Mouse (Mus musculus) forebrain, postnatal 0 days (tissue): ENCODE results near the gene Khdrbs2. TPM values are rescaled to one million over a fixed set of nuclear protein-coding genes. Genes with fewer than 3 reads are reported as not detected.

ENCODE experiments used
- ATAC-seq: fragments of 200-750 bp; cut with Nextera tagmentation; 2 replicates; pipeline ENCODE4 v1.8.0; 2017; ENCODE audit warnings: mild to moderate bottlenecking, moderate library complexity
- DNase-seq: peaks from one replicate; pipeline ENCODE4 v3.0.0-alpha.2; 2015
- H3K27ac ChIP-seq: fragments of 300-500 bp; sonication (generic); 2 replicates; pipeline ENCODE4 v1.5.1; 2014; ENCODE audit warnings: low read depth, mild to moderate bottlenecking, antibody characterized with exemption, low read length, moderate library complexity, mixed read lengths
- H3K27me3 ChIP-seq: fragments of 300-500 bp; sonication (generic); 2 replicates; pipeline ENCODE4 v1.6.1; 2014; ENCODE audit warnings: mild to moderate bottlenecking, low read length, mixed read lengths; ENCODE audit not compliant: insufficient read depth
- H3K36me3 ChIP-seq: fragments of 300-500 bp; sonication (generic); 2 replicates; pipeline ENCODE4 v1.6.1; 2014; ENCODE audit warnings: mild to moderate bottlenecking, moderate library complexity; ENCODE audit not compliant: insufficient read depth
- H3K4me1 ChIP-seq: fragments of 300-500 bp; sonication (generic); 2 replicates; pipeline ENCODE4 v1.6.1; 2014; ENCODE audit warnings: antibody characterized with exemption; ENCODE audit not compliant: insufficient read depth
- H3K4me2 ChIP-seq: fragments of 300-500 bp; sonication (generic); 2 replicates; pipeline ENCODE4 v1.6.1; 2014; ENCODE audit warnings: low read depth, mild to moderate bottlenecking, moderate library complexity
- H3K4me3 ChIP-seq: fragments of 300-500 bp; sonication (generic); 2 replicates; pipeline ENCODE4 v1.5.1; 2014; ENCODE audit warnings: low read depth, low read length, mixed read lengths
- H3K9ac ChIP-seq: fragments of 300-500 bp; sonication (generic); 2 replicates; pipeline ENCODE4 v1.6.1; 2014; ENCODE audit warnings: mild to moderate bottlenecking
- H3K9me3 ChIP-seq: fragments of 300-500 bp; sonication (generic); 2 replicates; pipeline ENCODE4 v1.6.1; 2016; ENCODE audit warnings: low read length
- CTCF ChIP-seq: sonication (generic); IDR thresholded peaks from 2 replicates; pipeline ENCODE4 v1.5.1; 2016; ENCODE audit warnings: antibody characterized with exemption, control low read depth, low read depth
- WGBS: fragments of 180-500 bp; shearing (Covaris S2); extraction: QIAGEN DNeasy Blood & Tissue Kit; methylation state at CpG from one replicate; pipeline ENCODE4 v1.1.7; 2014; 5-methylcytosine and 5-hydroxymethylcytosine counted together
- polyA plus RNA-seq: library from polyadenylated mRNA; unstranded; fragments of >200 nt; fragmentation: Nextera tagmentation; extraction: Ambion mirVana; gene quantifications from 2 replicates; pipeline ENCODE4 v1.2.1, GENCODE M21; 2015
- total RNA-seq: library from RNA; depleted of rRNA; stranded (reverse); fragments of >200 nt; gene quantifications from 2 replicates; pipeline ENCODE4 v1.2.3, GENCODE M21; 2014

Khdrbs2 gene
- total and polyA plus RNA-seq, 2 experiments from 2014 or later, result 28.8 to 35.3 TPM

DNA sequence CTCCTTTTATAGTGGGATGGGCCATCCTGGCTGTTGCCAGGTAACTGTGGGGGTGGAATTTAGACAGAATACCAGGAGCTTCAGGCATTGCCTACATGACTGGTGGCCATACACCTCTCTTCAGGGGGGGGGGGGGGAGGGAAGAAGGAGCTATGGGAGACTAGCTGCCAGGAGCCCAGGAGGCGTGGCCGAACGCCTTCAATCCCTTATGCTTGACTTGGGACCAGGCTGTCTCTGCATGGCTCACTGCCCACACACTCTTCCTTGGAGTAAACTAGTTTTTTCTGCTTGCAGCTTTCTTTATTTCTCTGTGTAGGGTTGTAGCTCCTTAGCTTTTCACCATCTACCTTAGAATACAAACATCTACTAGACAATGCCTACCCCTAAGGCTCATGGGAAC is 98.0 kb downstream of the Khdrbs2 start:
- TF ChIP-seq CTCF, result no peak
- no peak for ATAC-seq
- Histone ChIP-seq H3K4me1 (no peaks in the 10 kb centered on the region), H3K36me3 (no peaks in the 10 kb centered on the region), H3K9ac (no peak overlapping the region), H3K9me3 (no peaks in the 10 kb centered on the region), H3K4me3 (no peak overlapping the region), H3K27ac (no peak overlapping the region), H3K27me3 (no peaks in the 10 kb centered on the region), H3K4me2 (no peak overlapping the region)
- WGBS, result 75% methylated on average over 3 of the region's 3 CpGs
- no peak for DNase-seq

GRCm38 (mm10) chr1:32294702-32295101 is 122.2 kb downstream of the Khdrbs2 start:
- no peak overlapping the region for H3K4me3 ChIP-seq
- TF ChIP-seq CTCF, result no peak
- no peaks in the 10 kb centered on the region for H3K9me3 ChIP-seq
- no peaks in the 10 kb centered on the region for H3K4me1 ChIP-seq
- ATAC-seq (no peak), DNase-seq (no peak)
- H3K4me2 ChIP-seq, result no peak overlapping the region
- H3K27me3 ChIP-seq, result no peaks in the 10 kb centered on the region
- no peak overlapping the region for H3K27ac ChIP-seq
- no peak overlapping the region for H3K9ac ChIP-seq
- WGBS, result 57% methylated on average over 1 of the region's 1 CpGs
- no peaks in the 10 kb centered on the region for H3K36me3 ChIP-seq

GRCm38 (mm10) chr1:32301391-32301790 is 128.9 kb downstream of the Khdrbs2 start:
- DNase-seq, result no peak
- no peak for ATAC-seq
- Histone ChIP-seq H3K4me1 (no peaks in the 10 kb centered on the region), H3K4me2 (no peak overlapping the region), H3K9ac (no peak overlapping the region), H3K27ac (no peak overlapping the region), H3K27me3 (no peaks in the 10 kb centered on the region), H3K36me3 (no peaks in the 10 kb centered on the region), H3K4me3 (no peak overlapping the region), H3K9me3 (no peaks in the 10 kb centered on the region)
- 81% methylated on average over 5 of the region's 5 CpGs for WGBS
- TF ChIP-seq CTCF, result no peak

- Histone ChIP-seq H3K36me3 (no peaks in the 10 kb centered on the region), H3K27me3 (no peaks in the 10 kb centered on the region), H3K27ac (no peak overlapping the region), H3K4me2 (no peak overlapping the region), H3K4me3 (no peak overlapping the region), H3K4me1 (no peaks in the 10 kb centered on the region), H3K9me3 (no peaks in the 10 kb centered on the region), H3K9ac (no peak overlapping the region)
- TF ChIP-seq CTCF, result no peak
- ATAC-seq (no peak), DNase-seq (no peak)
- WGBS, result 66% methylated on average over 3 of the region's 3 CpGs
Observed at GRCm38 (mm10) chr1:32309074-32309473, 136.6 kb downstream of the Khdrbs2 start.

DNA sequence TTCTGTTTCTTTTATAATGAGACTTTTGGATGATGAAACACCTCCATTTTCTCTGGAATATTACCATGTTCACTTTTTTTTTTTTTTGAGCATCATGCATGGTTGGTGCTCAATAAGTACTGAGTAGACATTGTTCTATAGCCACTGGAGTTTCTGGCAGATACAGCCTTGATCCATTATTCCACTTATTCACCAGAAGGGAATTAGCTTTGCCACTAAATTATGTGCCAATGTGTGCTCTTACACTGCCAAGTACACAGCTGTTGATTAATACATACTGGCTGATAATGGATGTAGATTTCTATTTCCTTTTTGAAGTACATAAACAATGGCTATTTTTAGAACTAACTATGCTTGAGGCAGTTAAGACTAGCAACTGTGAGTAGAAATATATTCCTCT is 137.1 kb downstream of the Khdrbs2 start:
- DNase-seq (peak; percentile 24), ATAC-seq (no peak)
- H3K4me3 ChIP-seq, result no peak overlapping the region
- H3K9me3 ChIP-seq, result no peaks in the 10 kb centered on the region
- no peak for TF ChIP-seq CTCF
- no peak overlapping the region for H3K27ac ChIP-seq
- no peak overlapping the region for H3K9ac ChIP-seq
- H3K4me2 ChIP-seq, result no peak overlapping the region
- no peaks in the 10 kb centered on the region for H3K27me3 ChIP-seq
- no peaks in the 10 kb centered on the region for H3K4me1 ChIP-seq
- H3K36me3 ChIP-seq, result no peaks in the 10 kb centered on the region

GRCm38 (mm10) chr1:32339108-32339507 is 166.6 kb downstream of the Khdrbs2 start:
- no peak overlapping the region for H3K4me2 ChIP-seq
- no peaks in the 10 kb centered on the region for H3K4me1 ChIP-seq
- ATAC-seq (0 out of 2 replicates have a peak, but pooled peaks have one; percentile 23), DNase-seq (no peak)
- H3K9me3 ChIP-seq, result no peaks in the 10 kb centered on the region
- no peak overlapping the region for H3K27ac ChIP-seq
- no peak overlapping the region for H3K9ac ChIP-seq
- H3K27me3 ChIP-seq, result no peaks in the 10 kb centered on the region
- no peak overlapping the region for H3K4me3 ChIP-seq
- 85% methylated on average over 1 of the region's 1 CpGs for WGBS
- no peak for TF ChIP-seq CTCF
- no peaks in the 10 kb centered on the region for H3K36me3 ChIP-seq

DNA sequence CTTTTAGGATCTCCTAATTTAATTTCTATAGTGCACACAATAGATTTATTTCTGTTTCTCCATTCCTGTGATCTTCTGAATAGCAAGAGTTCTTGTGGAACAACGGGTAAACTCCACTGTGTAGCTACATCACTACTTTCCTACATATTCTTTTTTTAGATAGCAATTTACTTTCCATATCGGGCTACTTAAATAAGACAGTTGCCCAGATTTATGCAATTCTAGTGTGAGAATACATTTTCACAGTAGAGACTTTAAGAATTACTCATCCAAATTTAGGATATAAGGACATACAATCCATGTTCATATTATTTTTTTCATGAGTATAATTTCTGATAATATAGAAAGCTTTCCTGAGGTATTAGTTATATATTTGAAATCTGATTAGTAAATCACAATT is 175.0 kb downstream of the Khdrbs2 start:
- ATAC-seq, result no peak
- no peak for TF ChIP-seq CTCF
- WGBS, result 64% methylated on average over 2 of the region's 2 CpGs

GRCm38 (mm10) chr1:32352076-32352475 is 179.6 kb downstream of the Khdrbs2 start:
- ATAC-seq, result no peak
- H3K4me1 ChIP-seq, result no peaks in the 10 kb centered on the region
- no peak for TF ChIP-seq CTCF
- no peak overlapping the region for H3K4me2 ChIP-seq
- H3K36me3 ChIP-seq, result no peaks in the 10 kb centered on the region
- H3K27ac ChIP-seq, result no peak overlapping the region
- no peak overlapping the region for H3K9ac ChIP-seq
- H3K4me3 ChIP-seq, result no peak overlapping the region
- no peaks in the 10 kb centered on the region for H3K9me3 ChIP-seq
- 87% methylated on average over 1 of the region's 1 CpGs for WGBS
- H3K27me3 ChIP-seq, result no peaks in the 10 kb centered on the region
- DNase-seq, result no peak

More for the DNA sequence above, 175.0 kb downstream of the Khdrbs2 start:
- Histone ChIP-seq H3K9me3 (no peaks in the 10 kb centered on the region), H3K27ac (no peak overlapping the region), H3K36me3 (no peaks in the 10 kb centered on the region), H3K4me3 (no peak overlapping the region), H3K27me3 (no peaks in the 10 kb centered on the region), H3K4me2 (no peak overlapping the region), H3K9ac (no peak overlapping the region), H3K4me1 (no peaks in the 10 kb centered on the region)
- no peak for DNase-seq
